Mouse (Mus musculus) small intestine, adult 2 months (tissue): ENCODE measurements around the gene 7530416G11Rik.

Experiments used
- CTCF ChIP-seq: fragments of 200-500 bp; IDR thresholded peaks from 2 replicates; pipeline ENCODE4 v1.5.1; 2012; ENCODE audit warnings: low read depth, mild to moderate bottlenecking, control low read depth, inconsistent platforms, low read length, moderate library complexity, mixed read lengths; ENCODE audit not compliant: insufficient replicate concordance, insufficient read length; ENCODE audit errors: extremely low read depth
- POLR2A ChIP-seq: fragments of 200-500 bp; IDR thresholded peaks from 2 replicates; pipeline ENCODE4 v1.6.1; 2012; ENCODE audit warnings: low read depth, mild to moderate bottlenecking, control low read depth, inconsistent platforms, low read length, moderate library complexity

GRCm38 (mm10) chr15:85534215-85534614 lies 31.2 kb upstream of the 7530416G11Rik start:
- no peak for TF ChIP-seq POLR2A
- no peak for TF ChIP-seq CTCF
